Mouse (Mus musculus): Measurements from ENCODE around the gene Galc.

GRCm38 (mm10) chr12:98268441-98269369 is 9.4 kb upstream of the Galc start, which contains the start of gene Gpr65:
- TF ChIP-seq CTCF (IDR thresholded peaks at IDR 0.05; ENCODE audit: borderline replicate concordance, insufficient read depth, low read depth, low read length) (no peak), POLR2A (IDR thresholded peaks at IDR 0.05; ENCODE audit: borderline replicate concordance, insufficient read depth, low read length) (no peak)

Measured in cerebellum, adult 2 months (tissue).